ENCODE assay signal across 8 mouse cellular contexts in the genomic region with DNA sequence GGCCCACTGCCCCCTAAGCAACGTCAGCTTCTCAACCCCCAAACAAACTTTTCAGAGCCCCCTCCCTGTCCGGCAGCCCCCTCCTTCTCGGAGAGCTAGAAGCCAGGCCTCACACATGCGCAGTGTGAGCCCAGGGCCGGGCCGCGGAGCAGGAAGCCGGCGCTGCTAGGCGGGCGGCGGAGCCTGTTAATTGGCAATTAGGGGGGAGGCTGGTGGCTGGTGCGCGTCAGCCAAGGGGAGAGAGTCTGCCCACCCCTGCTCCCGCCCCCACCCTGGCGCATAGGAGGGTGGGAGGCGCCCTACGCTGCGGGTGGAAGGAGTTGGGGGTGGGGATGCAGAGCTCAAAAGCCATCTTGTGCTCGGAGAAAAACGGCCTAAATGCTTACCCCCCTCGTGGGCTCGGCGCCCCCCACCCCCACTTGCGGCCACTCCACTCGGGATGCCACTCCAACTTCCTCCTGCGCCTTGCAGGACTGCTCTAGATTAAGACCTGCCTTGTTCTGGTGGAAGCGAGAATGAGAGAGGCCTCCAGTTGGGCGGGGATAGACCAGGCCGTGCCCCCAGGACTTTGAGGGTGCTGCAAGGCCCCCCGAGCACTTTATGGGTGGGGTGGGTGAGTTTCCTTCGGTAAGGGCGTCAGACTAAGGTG. TPM values are rescaled to one million over a fixed set of nuclear protein-coding genes. Genes with fewer than 3 reads are reported as not detected.
DNase-seq lines count a peak whose midpoint lies in the region; ATAC-seq and TF ChIP-seq lines count a peak whose summit lies in the region.

No protein-coding gene starts in this region.

- H3K4me1 ChIP-seq in intestine, embryonic 14.5 days (replicated peaks; ENCODE audit: control insufficient read depth, insufficient read depth, low read length), result no peaks in the 10 kb centered on the region; the same call in none of the 2 replicates
- H3K4me1 ChIP-seq in liver, embryonic 16.5 days (ENCODE audit: control insufficient read depth, low read depth, low read length), result no peaks in the 10 kb centered on the region
- H3K4me1 ChIP-seq in neural tube, embryonic 13.5 days (replicated peaks), result peaks cover 89% of the 10 kb centered on the region

- peak; percentile 62; the same call in 1 of the 2 replicates for ATAC-seq in intestine, embryonic 14.5 days (replicated peaks; ENCODE audit: low FRiP score, low TSS enrichment, low read depth)
- no peak for ATAC-seq in liver, embryonic 16.5 days (ENCODE audit: low read depth)
- ATAC-seq in neural tube, embryonic 13.5 days (ENCODE audit: low read depth), result peak; percentile 83

- H3K4me2 ChIP-seq in intestine, embryonic 14.5 days (ENCODE audit: low read length), result peak overlapping the region; percentile 64
- peak overlapping the region; percentile 54 for H3K4me2 ChIP-seq in liver, embryonic 16.5 days (ENCODE audit: low read depth, low read length)
- H3K4me2 ChIP-seq in neural tube, embryonic 13.5 days, result peak overlapping the region; percentile 91

- H3K27me3 ChIP-seq in intestine, embryonic 14.5 days (replicated peaks; ENCODE audit: control insufficient read depth, insufficient read depth, low read length), result peaks cover 100% of the 10 kb centered on the region
- peaks cover 92% of the 10 kb centered on the region for H3K27me3 ChIP-seq in liver, embryonic 16.5 days (ENCODE audit: control insufficient read depth, insufficient read depth, low read depth, low read length)
- H3K27me3 ChIP-seq in neural tube, embryonic 13.5 days, result no peaks in the 10 kb centered on the region

- no peak overlapping the region for H3K27ac ChIP-seq in left cerebral cortex, adult 2 months
- peak overlapping the region; percentile 87 for H3K27ac ChIP-seq in intestine, embryonic 14.5 days (ENCODE audit: low read depth)
- H3K27ac ChIP-seq in liver, embryonic 16.5 days (ENCODE audit: low read length), result no peak overlapping the region
- H3K27ac ChIP-seq in neural tube, embryonic 13.5 days (replicated peaks), result peak overlapping the region; percentile 100

- intact Hi-C loops in left cerebral cortex, adult 2 months (cut with DNase I), result no loop called here
- intact Hi-C loops in left cerebral cortex, postnatal 36 days (cut with DNase I), result loop anchor here (5.0 kb wide), 1 partner anchor 52 kb away; no protein-coding TSS in a partner anchor

- no peaks in the 10 kb centered on the region for H3K36me3 ChIP-seq in intestine, embryonic 14.5 days (ENCODE audit: control insufficient read depth, insufficient read depth, low read length)
- no peaks in the 10 kb centered on the region for H3K36me3 ChIP-seq in liver, embryonic 16.5 days (ENCODE audit: control insufficient read depth, insufficient read depth)
- no peaks in the 10 kb centered on the region for H3K36me3 ChIP-seq in neural tube, embryonic 13.5 days

- no peak for TF ChIP-seq CTCF in left cerebral cortex, adult 2 months (IDR thresholded peaks at IDR 0.05)

- peak overlapping the region; percentile 68 for H3K9ac ChIP-seq in intestine, embryonic 14.5 days (ENCODE audit: low read length)
- H3K9ac ChIP-seq in liver, embryonic 16.5 days (ENCODE audit: low read depth, low read length), result no peak overlapping the region
- H3K9ac ChIP-seq in neural tube, embryonic 13.5 days, result peak overlapping the region; percentile 99

- H3K9me3 ChIP-seq in intestine, embryonic 14.5 days (ENCODE audit: control insufficient read depth, low read length), result no peaks in the 10 kb centered on the region
- H3K9me3 ChIP-seq in liver, embryonic 16.5 days (replicated peaks; ENCODE audit: control insufficient read depth, low read length), result no peaks in the 10 kb centered on the region
- no peaks in the 10 kb centered on the region for H3K9me3 ChIP-seq in neural tube, embryonic 13.5 days

- peak in 1 of 2 experiments; percentile 26 for DNase-seq in left cerebral cortex, adult 2 months (ENCODE audit: extremely low spot score in 1 of 2, low spot score in 2 of 2)
- no peak for DNase-seq in left cerebral cortex, postnatal 36 days (ENCODE audit: low spot score in 2 of 2)
- peak; percentile 39 to 41 for DNase-seq in cerebellum, postnatal 36 days
- DNase-seq in gastrocnemius, postnatal 4 days (ENCODE audit: low spot score in 2 of 2), result peak; percentile 77 to 86
- no peak for DNase-seq in intestine, embryonic 14.5 days (ENCODE audit: low spot score)
- no peak for DNase-seq in frontal cortex, postnatal 14 days (ENCODE audit: low spot score in 2 of 2)

- peak overlapping the region; percentile 15 for H3K4me3 ChIP-seq in left cerebral cortex, adult 2 months
- peak overlapping the region; percentile 42 for H3K4me3 ChIP-seq in intestine, embryonic 14.5 days (ENCODE audit: low read depth, low read length)
- peak overlapping the region; percentile 41 for H3K4me3 ChIP-seq in liver, embryonic 16.5 days (ENCODE audit: low read depth, low read length)
- H3K4me3 ChIP-seq in neural tube, embryonic 13.5 days, result peak overlapping the region; percentile 78

- 2% methylated on average over 33 of the region's 33 CpGs for WGBS in intestine, embryonic 14.5 days
- WGBS in liver, embryonic 16.5 days (ENCODE audit: insufficient replicate concordance), result under 1% methylated on average over 32 of the region's 33 CpGs
- under 1% methylated on average over 33 of the region's 33 CpGs for WGBS in neural tube, embryonic 13.5 days

RNA-seq across cellular contexts. Expression of a gene that starts 1.2 kb away (rescaled TPM):
- not detected for total RNA-seq in left cerebral cortex, adult 2 months (2021)
- total RNA-seq in left cerebral cortex, postnatal 36 days (2021), result not detected
- total RNA-seq in gastrocnemius, postnatal 4 days (2021), result 10 to 100 TPM; 12.7 to 12.8 TPM
- polyA plus RNA-seq in intestine, embryonic 14.5 days (2014; fragmentation: Nextera tagmentation; extraction: Ambion mirVana), result 6.1 and 9.6 TPM in 2 replicates
- 0.07 TPM in 1 of 2 replicates, not detected in the other for polyA plus RNA-seq in liver, embryonic 16.5 days (2015; fragmentation: Nextera tagmentation; extraction: Ambion mirVana)
- polyA plus RNA-seq in neural tube, embryonic 13.5 days (2015; fragmentation: Nextera tagmentation; extraction: Ambion mirVana), result 46.8 and 51.1 TPM in 2 replicates

RNA-seq across cellular contexts. Expression of a gene that starts 8.9 kb away (rescaled TPM):
- not detected for total RNA-seq in left cerebral cortex, adult 2 months (2021)
- total RNA-seq in left cerebral cortex, postnatal 36 days (2021), result not detected
- 1 to 10 TPM; 3.2 to 3.3 TPM for total RNA-seq in gastrocnemius, postnatal 4 days (2021)
- 9.5 and 11.9 TPM in 2 replicates for polyA plus RNA-seq in intestine, embryonic 14.5 days (2014; fragmentation: Nextera tagmentation; extraction: Ambion mirVana)
- not detected in 2 replicates for polyA plus RNA-seq in liver, embryonic 16.5 days (2015; fragmentation: Nextera tagmentation; extraction: Ambion mirVana)
- 75.8 and 85.5 TPM in 2 replicates for polyA plus RNA-seq in neural tube, embryonic 13.5 days (2015; fragmentation: Nextera tagmentation; extraction: Ambion mirVana)

RNA-seq across cellular contexts. Expression of a gene that starts 19.4 kb away (rescaled TPM):
- total RNA-seq in left cerebral cortex, adult 2 months (2021), result not detected
- total RNA-seq in left cerebral cortex, postnatal 36 days (2021), result not detected
- 1 to 10 TPM; 6.9 to 8.2 TPM for total RNA-seq in gastrocnemius, postnatal 4 days (2021)
- 14.6 and 15.6 TPM in 2 replicates for polyA plus RNA-seq in intestine, embryonic 14.5 days (2014; fragmentation: Nextera tagmentation; extraction: Ambion mirVana)
- 0.09 and 0.15 TPM in 2 replicates for polyA plus RNA-seq in liver, embryonic 16.5 days (2015; fragmentation: Nextera tagmentation; extraction: Ambion mirVana)
- 40.2 and 49.9 TPM in 2 replicates for polyA plus RNA-seq in neural tube, embryonic 13.5 days (2015; fragmentation: Nextera tagmentation; extraction: Ambion mirVana)

RNA-seq across cellular contexts. Expression of a gene that starts 23.1 kb away (rescaled TPM):
- not detected for total RNA-seq in left cerebral cortex, adult 2 months (2021)
- not detected for total RNA-seq in left cerebral cortex, postnatal 36 days (2021)
- total RNA-seq in gastrocnemius, postnatal 4 days (2021), result 1 to 10 TPM; 8.4 to 8.6 TPM
- 1.7 and 1.9 TPM in 2 replicates for polyA plus RNA-seq in intestine, embryonic 14.5 days (2014; fragmentation: Nextera tagmentation; extraction: Ambion mirVana)
- polyA plus RNA-seq in liver, embryonic 16.5 days (2015; fragmentation: Nextera tagmentation; extraction: Ambion mirVana), result not detected in 2 replicates
- 40.9 and 43.4 TPM in 2 replicates for polyA plus RNA-seq in neural tube, embryonic 13.5 days (2015; fragmentation: Nextera tagmentation; extraction: Ambion mirVana)

RNA-seq across cellular contexts. Expression of a gene that starts 32.1 kb away (rescaled TPM):
- total RNA-seq in left cerebral cortex, adult 2 months (2021), result not detected
- not detected for total RNA-seq in left cerebral cortex, postnatal 36 days (2021)
- 1 to 10 TPM; 4.1 to 5.0 TPM for total RNA-seq in gastrocnemius, postnatal 4 days (2021)
- polyA plus RNA-seq in intestine, embryonic 14.5 days (2014; fragmentation: Nextera tagmentation; extraction: Ambion mirVana), result 12.2 and 14.1 TPM in 2 replicates
- polyA plus RNA-seq in liver, embryonic 16.5 days (2015; fragmentation: Nextera tagmentation; extraction: Ambion mirVana), result 0.06 and 0.09 TPM in 2 replicates
- polyA plus RNA-seq in neural tube, embryonic 13.5 days (2015; fragmentation: Nextera tagmentation; extraction: Ambion mirVana), result 18.8 and 32.2 TPM in 2 replicates

Comparison
In these comparisons a context has a peak if more than half of its experiments do, and no peak if none do; other contexts are left out.
1. DNase-seq: peak in cerebellum, postnatal 36 days (2 of 2) and gastrocnemius, postnatal 4 days (2 of 2); none in left cerebral cortex, postnatal 36 days (0 of 2), intestine, embryonic 14.5 days (single experiment) and frontal cortex, postnatal 14 days (0 of 2).
2. H3K27ac ChIP-seq: peak in intestine, embryonic 14.5 days (single experiment) and neural tube, embryonic 13.5 days (single experiment); none in left cerebral cortex, adult 2 months (single experiment) and liver, embryonic 16.5 days (single experiment).
3. H3K4me3 ChIP-seq: peak in every context shown above with its lines; median percentile 78 in neural tube, embryonic 13.5 days; 42 in intestine, embryonic 14.5 days; 41 in liver, embryonic 16.5 days; 15 in left cerebral cortex, adult 2 months.
4. RNA of a gene that starts 1.2 kb away (total RNA-seq): 12.7 to 12.8 TPM in gastrocnemius, postnatal 4 days; not detected in left cerebral cortex, adult 2 months and not detected in left cerebral cortex, postnatal 36 days; every median in the first group is over 10 times any median in the second.
5. RNA of a gene that starts 8.9 kb away (total RNA-seq): 3.2 to 3.3 TPM in gastrocnemius, postnatal 4 days; not detected in left cerebral cortex, adult 2 months and not detected in left cerebral cortex, postnatal 36 days; every median in the first group is over 4 times any median in the second.
6. RNA of a gene that starts 19.4 kb away (total RNA-seq): 6.9 to 8.2 TPM in gastrocnemius, postnatal 4 days; not detected in left cerebral cortex, postnatal 36 days and not detected in left cerebral cortex, adult 2 months; every median in the first group is over 4 times any median in the second.
7. Peak in every context shown above with its lines, with median percentiles within 50 percentile points of each other: H3K4me2 ChIP-seq.